Mouse (Mus musculus) hindbrain, postnatal 0 days (tissue): ENCODE measurements around the gene Gm5134. TPM values are rescaled to one million over a fixed set of nuclear protein-coding genes. Genes with fewer than 3 reads are reported as not detected.

ENCODE experiments used
- ATAC-seq: fragments of 200-750 bp; cut with Nextera tagmentation; 2 replicates; pipeline ENCODE4 v1.8.0; 2017; ENCODE audit warnings: mild to moderate bottlenecking, moderate TSS enrichment, moderate library complexity
- DNase-seq: peaks from one replicate; pipeline ENCODE4 v3.0.0-alpha.2; 2015; ENCODE audit warnings: low spot score
- H3K27ac ChIP-seq: fragments of 300-500 bp; sonication (generic); 2 replicates; pipeline ENCODE4 v1.5.1; 2014; ENCODE audit warnings: mild to moderate bottlenecking
- H3K27me3 ChIP-seq: fragments of 300-500 bp; sonication (generic); 2 replicates; pipeline ENCODE4 v1.6.1; 2014; ENCODE audit warnings: low read length, mixed read lengths; ENCODE audit not compliant: insufficient read depth
- H3K36me3 ChIP-seq: fragments of 300-500 bp; sonication (generic); 2 replicates; pipeline ENCODE4 v1.6.1; 2014; ENCODE audit warnings: low read length, mixed read lengths; ENCODE audit not compliant: insufficient read depth
- H3K4me1 ChIP-seq: fragments of 300-500 bp; sonication (generic); 2 replicates; pipeline ENCODE4 v1.6.1; 2014; ENCODE audit warnings: antibody characterized with exemption, low read length, mixed read lengths; ENCODE audit not compliant: insufficient read depth
- H3K4me2 ChIP-seq: fragments of 300-500 bp; sonication (generic); 2 replicates; pipeline ENCODE4 v1.6.1; 2014; ENCODE audit warnings: low read depth, mild to moderate bottlenecking, low read length, moderate library complexity, mixed read lengths
- H3K4me3 ChIP-seq: fragments of 300-500 bp; sonication (generic); 2 replicates; pipeline ENCODE4 v1.5.1; 2014; ENCODE audit warnings: low read length
- H3K9ac ChIP-seq: fragments of 300-500 bp; sonication (generic); replicated peaks from 2 replicates; pipeline ENCODE4 v1.6.1; 2014; ENCODE audit warnings: mild to moderate bottlenecking, low read length, moderate library complexity, mixed read lengths
- H3K9me3 ChIP-seq: fragments of 300-500 bp; sonication (generic); 2 replicates; pipeline ENCODE4 v1.6.1; 2016; ENCODE audit warnings: low read length, mixed read lengths
- CTCF ChIP-seq: IDR thresholded peaks from 2 replicates; pipeline ENCODE4 v1.5.1; 2016; ENCODE audit warnings: antibody characterized with exemption, control low read depth, low read depth
- WGBS: fragments of 180-500 bp; shearing (Covaris S2); extraction: QIAGEN DNeasy Blood & Tissue Kit; methylation state at CpG from one replicate; pipeline ENCODE4 v1.1.7; 2014; 5-methylcytosine and 5-hydroxymethylcytosine counted together
- polyA plus RNA-seq: library from polyadenylated mRNA; unstranded; fragments of >200 nt; fragmentation: Nextera tagmentation; extraction: Ambion mirVana; gene quantifications from 2 replicates; pipeline ENCODE4 v1.2.1, GENCODE M21; 2015
- total RNA-seq: library from RNA; depleted of rRNA; stranded (reverse); fragments of >200 nt; gene quantifications from 2 replicates; pipeline ENCODE4 v1.2.3, GENCODE M21; 2014

The Gm5134 gene
- total and polyA plus RNA-seq, 2 experiments from 2014 or later, result not detected

DNA sequence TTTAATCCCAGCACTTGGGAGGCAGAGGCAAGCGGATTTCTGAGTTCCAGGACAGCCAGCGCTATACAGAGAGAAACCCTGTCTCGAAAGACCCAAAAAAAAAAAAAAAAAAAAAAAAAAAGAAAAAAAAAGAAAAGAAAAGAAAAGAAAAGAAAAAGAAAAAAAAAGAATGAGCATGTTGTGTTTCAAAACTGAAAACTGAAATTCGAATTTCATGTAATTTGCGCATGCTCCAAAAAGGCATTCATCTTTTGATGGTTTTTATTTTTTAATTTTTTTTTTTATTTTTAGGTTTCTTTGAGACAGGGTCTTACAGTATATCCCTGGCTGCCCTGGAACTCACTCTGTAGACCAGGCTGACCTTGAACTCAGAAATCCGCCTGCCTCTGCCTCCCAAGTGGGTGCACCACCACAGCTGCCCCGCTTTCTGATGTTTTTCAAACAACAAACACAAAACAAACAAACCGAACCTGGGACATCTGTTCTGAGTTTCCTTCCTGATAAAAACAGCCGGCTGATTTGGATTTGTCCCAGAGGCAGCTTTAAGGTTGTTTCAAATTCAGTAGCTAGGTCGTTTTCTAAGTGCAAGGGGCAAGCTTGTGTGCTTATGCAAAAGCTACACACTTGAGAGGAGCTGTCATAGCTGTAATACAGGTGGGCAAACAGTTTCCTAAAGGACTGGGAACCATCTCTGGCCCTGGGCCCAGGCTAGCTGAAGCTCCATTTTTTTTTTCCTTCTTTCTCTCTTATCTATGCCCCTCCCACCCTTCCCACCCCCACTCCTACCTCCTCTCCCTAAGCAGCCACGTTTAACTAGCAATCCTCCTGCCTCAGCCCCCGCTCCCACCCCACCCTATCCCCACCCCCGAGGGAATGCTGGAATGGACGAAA is 77.4 kb downstream of the Gm5134 start:
- Histone ChIP-seq H3K4me3 (peak overlapping the region; percentile 81), H3K9ac (peak overlapping the region; percentile 85), H3K4me1 (no peaks in the 10 kb centered on the region), H3K27me3 (no peaks in the 10 kb centered on the region), H3K36me3 (no peaks in the 10 kb centered on the region), H3K27ac (peak overlapping the region; percentile 77), H3K4me2 (peak overlapping the region; percentile 81), H3K9me3 (no peaks in the 10 kb centered on the region)
- 49% methylated on average over 14 of the region's 14 CpGs for whole genome bisulfite sequencing
- DNase-seq (no peak), ATAC-seq (no peak)
- no peak for TF ChIP-seq CTCF

DNA sequence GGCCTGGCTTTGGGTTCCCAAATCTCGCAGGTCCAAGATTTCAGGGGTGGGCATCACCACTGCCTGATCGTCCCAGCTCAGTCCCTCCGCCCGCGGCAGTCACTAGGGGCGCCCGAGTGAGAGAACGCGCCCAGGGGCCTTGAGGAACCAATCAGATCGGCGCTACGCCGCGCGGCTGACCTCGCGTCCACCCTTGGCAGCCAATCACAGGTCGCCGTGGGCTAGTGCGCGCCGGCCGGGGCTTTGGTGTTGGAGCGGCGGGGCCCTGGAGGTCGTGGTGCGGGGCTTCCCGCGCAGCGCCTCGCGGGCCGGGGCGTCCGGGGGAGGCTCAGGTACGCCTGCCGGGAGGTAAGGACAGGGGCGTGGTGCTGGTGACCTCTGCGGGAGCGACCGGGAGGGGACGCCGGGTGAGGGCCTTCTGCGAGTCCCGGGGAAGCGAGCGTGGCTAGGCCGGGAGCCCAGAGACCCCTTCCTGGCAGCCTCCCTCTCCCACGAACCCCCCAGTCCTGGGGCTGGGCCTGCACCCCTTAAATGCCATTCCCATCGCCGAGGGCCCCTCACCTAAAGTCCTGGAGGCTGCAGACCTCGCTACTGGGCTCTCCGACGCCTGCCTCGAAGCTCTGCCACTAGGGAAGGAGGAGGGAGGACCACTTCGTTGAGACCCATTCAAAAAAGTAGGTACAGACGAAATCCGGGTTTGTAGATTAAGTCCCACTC is 78.2 kb downstream of the Gm5134 start, which contains the start of gene Zfp280b:
TSS of gene Zfp280b (plus strand) at position 249 of the 717 bp plus-strand sequence.
- H3K4me1 ChIP-seq, result no peaks in the 10 kb centered on the region
- peak within 1 kb of the TSS; percentile 81 for H3K4me2 ChIP-seq
- no peaks in the 10 kb centered on the region for H3K27me3 ChIP-seq
- H3K4me3 ChIP-seq, result peak within 1 kb of the TSS; percentile 81
- H3K9me3 ChIP-seq, result no peaks in the 10 kb centered on the region
- ATAC-seq (peak; percentile 99), DNase-seq (peak; percentile 97)
- peak within 1 kb of the TSS; percentile 85 for H3K9ac ChIP-seq
- peak; percentile 77 for TF ChIP-seq CTCF
- H3K36me3 ChIP-seq, result no peaks in the 10 kb centered on the region
- WGBS, result under 1% methylated on average over 56 of the region's 58 CpGs
- H3K27ac ChIP-seq, result peak within 1 kb of the TSS; percentile 77

DNA sequence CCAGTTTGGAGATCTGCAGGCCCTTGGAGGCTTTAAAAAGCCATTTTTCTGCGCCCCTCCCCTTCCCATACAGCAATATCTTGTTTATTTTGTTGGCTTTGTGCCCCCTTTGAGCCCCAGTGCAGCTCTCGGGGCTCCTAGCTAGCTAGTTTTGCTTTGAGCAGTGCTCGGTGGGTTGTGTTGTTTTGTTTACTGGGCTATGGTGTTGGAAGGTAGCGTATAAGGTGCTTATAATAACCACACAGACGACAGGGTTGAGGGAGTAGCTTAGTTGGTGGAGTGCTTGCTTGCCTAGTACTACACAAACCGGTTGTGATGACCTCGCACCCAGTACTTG is 78.8 kb downstream of the Gm5134 start:
- no peaks in the 10 kb centered on the region; the same call in 1 of the 2 replicates for H3K36me3 ChIP-seq
- 19% methylated on average over 7 of the region's 7 CpGs for WGBS

DNA sequence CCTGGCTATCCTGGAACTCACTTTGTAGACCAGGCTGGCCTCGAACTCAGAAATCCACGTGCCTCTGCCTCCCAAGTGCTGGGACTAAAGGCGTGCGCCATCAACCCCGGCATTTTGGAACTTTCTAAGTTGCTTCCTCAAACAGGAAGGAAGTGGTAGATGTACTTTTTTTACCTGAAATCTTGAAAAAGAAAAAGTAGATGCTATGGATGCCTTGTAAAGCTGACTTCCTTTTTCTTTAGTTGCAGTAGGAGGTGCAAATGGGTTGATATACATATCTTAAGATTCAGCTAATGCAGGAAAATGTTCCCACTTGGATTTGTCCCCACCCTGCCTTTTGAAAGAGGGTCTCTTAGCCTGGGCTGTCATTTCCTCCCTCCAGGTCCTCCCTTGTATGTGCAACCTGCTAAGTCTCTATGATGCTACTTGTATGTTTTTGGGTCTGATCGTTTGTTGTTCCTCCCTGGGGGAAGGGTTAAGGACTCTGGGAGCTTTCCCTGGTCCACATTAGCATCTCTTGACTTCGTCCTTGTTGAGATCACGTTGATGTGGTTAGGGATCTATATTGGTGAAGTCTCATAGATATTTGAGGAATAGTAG is 79.8 kb downstream of the Gm5134 start:
- Histone ChIP-seq H3K4me2 (no peak overlapping the region), H3K9ac (no peak overlapping the region), H3K27ac (no peak overlapping the region), H3K4me1 (no peaks in the 10 kb centered on the region), H3K4me3 (no peak overlapping the region), H3K36me3 (peaks cover 10% of the 10 kb centered on the region), H3K9me3 (no peaks in the 10 kb centered on the region), H3K27me3 (no peaks in the 10 kb centered on the region)
- ATAC-seq, result no peak
- DNase-seq, result no peak
- TF ChIP-seq CTCF, result no peak
- WGBS, result 95% methylated on average over 8 of the region's 8 CpGs

More for the DNA sequence above, 78.8 kb downstream of the Gm5134 start:
- Histone ChIP-seq H3K4me3 (peak overlapping the region; percentile 81), H3K4me2 (peak overlapping the region; percentile 81), H3K9me3 (no peaks in the 10 kb centered on the region), H3K4me1 (no peaks in the 10 kb centered on the region), H3K27me3 (no peaks in the 10 kb centered on the region), H3K27ac (peak overlapping the region; percentile 77), H3K9ac (peak overlapping the region; percentile 85)
- ATAC-seq (no peak), DNase-seq (no peak)
- no peak for TF ChIP-seq CTCF

DNA sequence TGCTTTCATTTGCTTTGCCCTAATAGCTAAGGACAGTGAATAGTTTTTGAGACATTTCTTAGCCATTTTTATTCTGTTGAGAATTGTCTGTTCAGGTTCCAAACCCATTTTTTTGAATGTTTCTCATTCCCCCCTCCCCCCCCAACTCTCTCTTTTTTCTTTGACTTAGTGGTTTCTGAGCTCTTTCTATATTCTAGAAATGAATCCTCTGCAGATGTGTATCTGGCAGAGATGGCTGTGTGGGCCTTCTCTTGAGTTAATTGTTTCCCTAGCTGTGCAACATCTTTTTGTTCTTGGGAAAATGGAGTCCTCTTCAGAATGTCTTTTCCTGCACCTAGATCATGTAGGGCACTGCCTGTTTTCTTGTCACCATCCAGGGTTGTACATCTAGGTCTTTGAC is 81.0 kb downstream of the Gm5134 start:
- Histone ChIP-seq H3K4me1 (no peaks in the 10 kb centered on the region), H3K4me3 (no peak overlapping the region), H3K27me3 (no peaks in the 10 kb centered on the region), H3K9ac (no peak overlapping the region), H3K4me2 (no peak overlapping the region), H3K36me3 (peaks cover 22% of the 10 kb centered on the region), H3K9me3 (no peaks in the 10 kb centered on the region), H3K27ac (no peak overlapping the region)
- no peak for ATAC-seq
- TF ChIP-seq CTCF, result no peak
- DNase-seq, result no peak

DNA sequence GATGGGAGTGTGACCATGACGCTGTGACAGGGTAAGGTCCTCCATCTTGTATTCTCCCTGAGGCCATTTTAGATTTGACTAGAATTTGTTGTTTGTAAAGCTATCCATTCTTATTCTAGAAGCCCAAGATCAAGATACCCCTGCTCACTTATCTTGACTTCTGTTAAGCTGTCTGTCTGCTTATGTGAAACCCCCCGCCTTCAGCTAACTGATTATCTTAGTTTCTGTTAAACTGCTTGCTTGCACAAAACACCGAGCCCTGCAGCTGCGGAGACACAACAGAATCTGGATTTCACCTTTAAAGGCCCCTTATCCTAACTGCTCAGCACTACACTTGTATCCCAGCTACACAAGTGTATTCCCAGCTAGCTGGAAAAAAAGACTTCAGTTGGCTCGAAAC is 82.6 kb downstream of the Gm5134 start:
- H3K9ac ChIP-seq, result no peak overlapping the region
- no peak overlapping the region for H3K4me3 ChIP-seq
- no peak overlapping the region for H3K4me2 ChIP-seq
- TF ChIP-seq CTCF, result no peak
- no peaks in the 10 kb centered on the region for H3K9me3 ChIP-seq
- no peaks in the 10 kb centered on the region for H3K27me3 ChIP-seq
- no peaks in the 10 kb centered on the region for H3K4me1 ChIP-seq
- DNase-seq (no peak), ATAC-seq (no peak)
- no peak overlapping the region for H3K27ac ChIP-seq
- H3K36me3 ChIP-seq, result peaks cover 26% of the 10 kb centered on the region
- WGBS, result 98% methylated on average over 5 of the region's 5 CpGs
